ENCODE assay signal across 7 mouse cellular contexts in the genomic region with DNA sequence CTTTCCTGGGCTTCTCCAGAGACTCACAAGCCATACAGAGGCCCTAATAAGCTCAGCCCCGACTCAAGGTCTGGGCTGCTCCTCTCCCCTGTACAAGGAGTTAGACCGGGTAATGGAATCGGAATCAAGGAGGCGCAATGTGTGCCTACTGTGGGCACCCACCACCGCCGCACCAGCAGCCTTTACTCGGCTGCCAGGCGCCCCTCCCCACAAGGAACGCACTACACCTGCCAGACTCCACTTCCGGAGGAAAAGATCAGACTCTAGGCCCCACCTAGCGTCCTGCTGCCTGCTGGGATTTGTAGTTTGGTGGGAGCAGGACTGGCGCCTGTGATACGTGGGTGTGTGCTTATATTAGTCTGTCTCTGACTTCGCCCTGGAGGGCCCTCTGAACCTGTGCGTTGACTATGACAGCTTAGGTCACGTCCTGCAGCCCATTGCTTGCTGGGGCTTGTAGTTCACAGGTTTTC. TPM values are rescaled to one million over a fixed set of nuclear protein-coding genes. Genes with fewer than 3 reads are reported as not detected.
DNase-seq lines count a peak whose midpoint lies in the region; ATAC-seq lines count a peak whose summit lies in the region.

No protein-coding gene starts in this region.

- H3K9ac ChIP-seq in embryonic facial prominence, embryonic 11.5 days (replicated peaks; ENCODE audit: low read length), result peak overlapping the region; percentile 52
- peak overlapping the region; percentile 50 for H3K9ac ChIP-seq in limb, embryonic 11.5 days (ENCODE audit: low read length)
- peak overlapping the region; percentile 64 for H3K9ac ChIP-seq in midbrain, embryonic 14.5 days (replicated peaks; ENCODE audit: low read length)

- peak overlapping the region; percentile 39 for H3K4me3 ChIP-seq in embryonic facial prominence, embryonic 11.5 days (ENCODE audit: low read depth, low read length)
- H3K4me3 ChIP-seq in limb, embryonic 11.5 days (ENCODE audit: low read depth, low read length), result peak overlapping the region; percentile 30
- H3K4me3 ChIP-seq in midbrain, embryonic 14.5 days (replicated peaks; ENCODE audit: low read depth, low read length), result peak overlapping the region; percentile 46

- peak; percentile 90 for DNase-seq in adrenal gland, postnatal 14 days
- DNase-seq in embryonic facial prominence, embryonic 11.5 days (ENCODE audit: low spot score), result peak; percentile 83
- peak; percentile 99 for DNase-seq in heart, adult 11 months
- peak; percentile 88 for DNase-seq in kidney, adult 18-20 months
- DNase-seq in limb, embryonic 11.5 days (ENCODE audit: low spot score), result peak; percentile 83
- DNase-seq in midbrain, embryonic 14.5 days, result peak; percentile 92
- DNase-seq in spleen, adult 18-20 months, result peak; percentile 73 to 78

- no peaks in the 10 kb centered on the region for H3K9me3 ChIP-seq in embryonic facial prominence, embryonic 11.5 days (replicated peaks; ENCODE audit: control insufficient read depth, low read length)
- H3K9me3 ChIP-seq in limb, embryonic 11.5 days (ENCODE audit: control insufficient read depth, low read length), result no peaks in the 10 kb centered on the region
- H3K9me3 ChIP-seq in midbrain, embryonic 14.5 days (ENCODE audit: control insufficient read depth, low read length), result no peaks in the 10 kb centered on the region

- H3K27me3 ChIP-seq in embryonic facial prominence, embryonic 11.5 days (ENCODE audit: control insufficient read depth, insufficient read depth, low read length), result no peaks in the 10 kb centered on the region
- no peaks in the 10 kb centered on the region for H3K27me3 ChIP-seq in limb, embryonic 11.5 days (ENCODE audit: control insufficient read depth, insufficient read depth, low read length)
- no peaks in the 10 kb centered on the region for H3K27me3 ChIP-seq in midbrain, embryonic 14.5 days (ENCODE audit: control insufficient read depth, insufficient read depth, low read length)

- peak; percentile 89 for ATAC-seq in embryonic facial prominence, embryonic 11.5 days (replicated peaks; ENCODE audit: insufficient number of reproducible peaks, low FRiP score, low TSS enrichment, low read depth)
- ATAC-seq in limb, embryonic 11.5 days (ENCODE audit: insufficient number of reproducible peaks, low FRiP score, low TSS enrichment, low read depth), result peak; percentile 86
- peak; percentile 92 for ATAC-seq in midbrain, embryonic 14.5 days (ENCODE audit: low FRiP score, low TSS enrichment)

- 3% methylated on average over 16 of the region's 16 CpGs for WGBS in embryonic facial prominence, embryonic 11.5 days
- WGBS in limb, embryonic 11.5 days, result 3% methylated on average over 16 of the region's 16 CpGs
- WGBS in midbrain, embryonic 14.5 days, result 2% methylated on average over 16 of the region's 16 CpGs

- no peak overlapping the region for H3K27ac ChIP-seq in embryonic facial prominence, embryonic 11.5 days (replicated peaks; ENCODE audit: low read depth, low read length)
- H3K27ac ChIP-seq in limb, embryonic 11.5 days (replicated peaks; ENCODE audit: low read depth, low read length), result no peak overlapping the region
- H3K27ac ChIP-seq in midbrain, embryonic 14.5 days (replicated peaks; ENCODE audit: low read depth, low read length), result peak overlapping the region; percentile 53

- peak overlapping the region; percentile 60 for H3K4me2 ChIP-seq in embryonic facial prominence, embryonic 11.5 days (ENCODE audit: low read depth, low read length)
- peak overlapping the region; percentile 78 for H3K4me2 ChIP-seq in limb, embryonic 11.5 days (ENCODE audit: low read depth, severe bottlenecking)
- H3K4me2 ChIP-seq in midbrain, embryonic 14.5 days (ENCODE audit: low read length), result peak overlapping the region; percentile 64

- H3K4me1 ChIP-seq in embryonic facial prominence, embryonic 11.5 days (ENCODE audit: control insufficient read depth, insufficient read depth, low read length), result no peaks in the 10 kb centered on the region
- H3K4me1 ChIP-seq in limb, embryonic 11.5 days (ENCODE audit: control insufficient read depth, insufficient read depth, low read length), result peaks cover 5% of the 10 kb centered on the region; the same call in 1 of the 2 replicates
- H3K4me1 ChIP-seq in midbrain, embryonic 14.5 days (ENCODE audit: control insufficient read depth, insufficient read depth, low read length), result 0 out of 2 replicates have a peak, but pooled peaks cover 3% of the 10 kb centered on the region

- no peaks in the 10 kb centered on the region for H3K36me3 ChIP-seq in embryonic facial prominence, embryonic 11.5 days (replicated peaks; ENCODE audit: control insufficient read depth, insufficient read depth, low read depth, low read length)
- no peaks in the 10 kb centered on the region for H3K36me3 ChIP-seq in limb, embryonic 11.5 days (ENCODE audit: control insufficient read depth, insufficient read depth, low read length)
- H3K36me3 ChIP-seq in midbrain, embryonic 14.5 days (ENCODE audit: control insufficient read depth, insufficient read depth, low read length), result no peaks in the 10 kb centered on the region

RNA-seq across cellular contexts. Expression of a gene that starts 5.6 kb away (rescaled TPM):
- total RNA-seq in adrenal gland, postnatal 14 days (2021), result 28.8 and 38.2 TPM in 2 replicates
- polyA plus RNA-seq in embryonic facial prominence, embryonic 11.5 days (2014; fragmentation: Nextera tagmentation; extraction: Ambion mirVana), result 17.5 and 20.8 TPM in 2 replicates
- 24.5 and 26.5 TPM in 2 replicates for polyA plus RNA-seq in limb, embryonic 11.5 days (2014; fragmentation: Nextera tagmentation; extraction: Ambion mirVana)
- 3.3 and 8.6 TPM in 2 replicates for polyA plus RNA-seq in midbrain, embryonic 14.5 days (2014; fragmentation: Nextera tagmentation; extraction: Ambion mirVana)

RNA-seq across cellular contexts. Expression of a gene that starts 17.1 kb away (rescaled TPM):
- total RNA-seq in adrenal gland, postnatal 14 days (2021), result 0.49 and 0.52 TPM in 2 replicates
- not detected in 2 replicates for polyA plus RNA-seq in embryonic facial prominence, embryonic 11.5 days (2014; fragmentation: Nextera tagmentation; extraction: Ambion mirVana)
- 0.17 TPM in 1 of 2 replicates, not detected in the other for polyA plus RNA-seq in limb, embryonic 11.5 days (2014; fragmentation: Nextera tagmentation; extraction: Ambion mirVana)
- polyA plus RNA-seq in midbrain, embryonic 14.5 days (2014; fragmentation: Nextera tagmentation; extraction: Ambion mirVana), result 0.98 and 1.1 TPM in 2 replicates

RNA-seq across cellular contexts. Expression of a gene that starts 59.6 kb away (rescaled TPM):
- total RNA-seq in adrenal gland, postnatal 14 days (2021), result 16.2 and 21.7 TPM in 2 replicates
- 16.4 and 17.2 TPM in 2 replicates for polyA plus RNA-seq in embryonic facial prominence, embryonic 11.5 days (2014; fragmentation: Nextera tagmentation; extraction: Ambion mirVana)
- 15.8 and 16.8 TPM in 2 replicates for polyA plus RNA-seq in limb, embryonic 11.5 days (2014; fragmentation: Nextera tagmentation; extraction: Ambion mirVana)
- 13.5 and 19.8 TPM in 2 replicates for polyA plus RNA-seq in midbrain, embryonic 14.5 days (2014; fragmentation: Nextera tagmentation; extraction: Ambion mirVana)

RNA-seq across cellular contexts. Expression of a gene that starts 59.7 kb away (rescaled TPM):
- 362 and 390 TPM in 2 replicates for total RNA-seq in adrenal gland, postnatal 14 days (2021)
- polyA plus RNA-seq in embryonic facial prominence, embryonic 11.5 days (2014; fragmentation: Nextera tagmentation; extraction: Ambion mirVana), result 9.5 and 10.1 TPM in 2 replicates
- 10.5 and 11.2 TPM in 2 replicates for polyA plus RNA-seq in limb, embryonic 11.5 days (2014; fragmentation: Nextera tagmentation; extraction: Ambion mirVana)
- polyA plus RNA-seq in midbrain, embryonic 14.5 days (2014; fragmentation: Nextera tagmentation; extraction: Ambion mirVana), result 4.2 and 5.1 TPM in 2 replicates
